Mouse (Mus musculus): ENCODE measurements around the gene Sult2b1. TPM values are rescaled to one million over a fixed set of nuclear protein-coding genes. Genes with fewer than 3 reads are reported as not detected.
A peak's percentile ranks its signal among the peaks of the same experiment; 100 is the strongest.

Gene Sult2b1
- polyA plus RNA-seq, 1 experiment = 0.87 TPM

DNA sequence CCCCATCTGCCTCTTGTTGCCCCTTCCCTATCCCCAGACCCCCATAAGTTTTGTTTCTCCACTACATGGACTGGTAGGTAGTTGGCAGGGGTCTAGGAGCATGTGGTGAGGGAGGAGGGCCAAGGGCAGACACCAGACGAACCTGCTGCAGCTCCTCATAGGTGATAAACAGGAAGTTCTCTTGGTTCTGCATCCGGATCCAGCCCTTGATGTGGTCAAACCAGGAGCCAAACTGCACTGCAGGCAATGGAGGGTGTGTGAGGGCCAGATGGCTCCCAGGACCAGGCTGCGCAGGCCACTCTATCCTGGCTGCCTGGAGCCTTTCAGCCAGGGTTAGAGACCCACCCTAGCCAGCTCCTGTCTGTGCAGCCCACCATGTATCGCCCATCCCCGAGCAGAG is 51.0 kb downstream of the Sult2b1 start:
- Histone ChIP-seq H3K4me3 (ENCODE audit: insufficient read depth, low read depth, low read length) (no peak overlapping the region), H3K27ac (replicated peaks; ENCODE audit: low read depth, low read length) (no peak overlapping the region)

DNA sequence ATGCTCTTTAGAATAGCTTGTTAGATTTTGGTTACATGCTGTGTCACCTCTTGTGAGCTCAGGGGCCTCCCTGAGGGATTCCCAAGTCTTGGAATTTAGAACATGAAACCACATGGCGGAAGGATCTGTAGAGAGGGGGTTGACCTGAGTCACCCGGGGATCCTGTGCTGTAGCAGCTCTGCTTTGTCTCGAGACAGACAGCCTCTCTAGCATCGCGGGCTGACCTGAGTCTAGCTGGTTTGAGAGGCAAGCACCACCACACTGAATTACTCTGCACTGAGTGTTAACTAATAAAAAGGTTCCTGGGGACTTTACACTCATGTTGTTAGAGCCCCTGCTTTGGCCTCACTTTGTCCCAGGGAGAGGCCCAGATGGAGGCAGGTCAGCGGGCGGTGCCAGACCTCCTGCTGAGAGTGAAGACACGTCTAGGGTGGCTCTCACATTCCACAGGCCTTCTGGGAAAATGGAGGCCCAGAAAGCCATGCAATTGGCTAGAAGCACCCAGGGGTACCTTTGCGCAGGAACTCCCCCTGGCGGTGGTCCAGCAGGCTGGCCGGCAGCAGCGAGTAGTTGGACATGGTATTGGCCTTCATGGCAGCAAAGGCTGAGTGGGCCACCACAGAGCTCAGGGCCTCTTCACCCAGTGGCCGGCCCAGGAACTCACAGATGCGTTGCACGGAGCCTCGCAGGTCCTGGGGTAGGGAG is 53.6 kb downstream of the Sult2b1 start:
- H3K4me1 ChIP-seq (ENCODE audit: control insufficient read depth, insufficient read depth, insufficient read length, low read length) = peaks cover 4% of the 10 kb centered on the region
- no peak overlapping the region for H3K27ac ChIP-seq (replicated peaks; ENCODE audit: low read depth, low read length)
- no peak overlapping the region for H3K4me3 ChIP-seq (ENCODE audit: insufficient read depth, low read depth, low read length)

More for the DNA sequence above, 51.0 kb downstream of the Sult2b1 start:
- H3K4me1 ChIP-seq (ENCODE audit: control insufficient read depth, insufficient read depth, insufficient read length, low read length) = peaks cover 4% of the 10 kb centered on the region

GRCm38 (mm10) chr7:45727625-45728024 is 56.8 kb downstream of the Sult2b1 start:
- H3K4me3 ChIP-seq (ENCODE audit: insufficient read depth, low read depth, low read length) = no peak overlapping the region
- no peak overlapping the region for H3K27ac ChIP-seq (replicated peaks; ENCODE audit: low read depth, low read length)
- peaks cover 4% of the 10 kb centered on the region for H3K4me1 ChIP-seq (ENCODE audit: control insufficient read depth, insufficient read depth, insufficient read length, low read length)

- Histone ChIP-seq H3K4me1 (ENCODE audit: control insufficient read depth, insufficient read depth, insufficient read length, low read length) (peaks cover 4% of the 10 kb centered on the region), H3K27ac (replicated peaks; ENCODE audit: low read depth, low read length) (no peak overlapping the region), H3K4me3 (ENCODE audit: insufficient read depth, low read depth, low read length) (no peak overlapping the region)
Observed at GRCm38 (mm10) chr7:45726419-45726818, 58.0 kb downstream of the Sult2b1 start.

DNA sequence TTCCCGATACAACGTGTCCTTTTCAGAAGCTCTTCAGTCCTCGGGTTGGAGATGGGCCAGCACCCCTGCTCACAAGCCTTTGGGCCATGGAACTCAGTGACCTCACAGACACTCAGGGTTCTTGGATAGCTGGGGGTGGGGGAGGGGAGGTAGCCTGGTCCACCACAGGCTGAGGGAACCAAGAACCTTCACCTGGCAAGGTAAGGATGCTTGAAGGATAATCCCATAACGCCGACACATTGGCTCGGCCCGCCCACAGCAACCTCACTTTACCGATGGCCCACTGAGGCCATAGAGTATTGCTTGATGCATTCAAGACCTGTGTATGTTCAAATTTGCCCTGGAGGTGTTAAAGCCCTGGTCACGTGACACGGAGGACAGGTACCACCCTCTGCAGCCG is 58.8 kb downstream of the Sult2b1 start, which contains the start of gene Spaca4:
Gene Spaca4 (minus strand): TSS at position 101 of the 400 bp plus-strand sequence.
- Histone ChIP-seq H3K4me3 (ENCODE audit: insufficient read depth, low read depth, low read length) (no peak within 1 kb of the TSS), H3K27ac (replicated peaks; ENCODE audit: low read depth, low read length) (no peak within 1 kb of the TSS), H3K4me1 (ENCODE audit: control insufficient read depth, insufficient read depth, insufficient read length, low read length) (no peaks in the 10 kb centered on the region)

- no peaks in the 10 kb centered on the region for H3K4me1 ChIP-seq (ENCODE audit: control insufficient read depth, insufficient read depth, insufficient read length, low read length)
- H3K4me3 ChIP-seq (ENCODE audit: insufficient read depth, low read depth, low read length) = no peak overlapping the region
- no peak overlapping the region for H3K27ac ChIP-seq (replicated peaks; ENCODE audit: low read depth, low read length)
Observed at GRCm38 (mm10) chr7:45725151-45725550, 59.3 kb downstream of the Sult2b1 start.

DNA sequence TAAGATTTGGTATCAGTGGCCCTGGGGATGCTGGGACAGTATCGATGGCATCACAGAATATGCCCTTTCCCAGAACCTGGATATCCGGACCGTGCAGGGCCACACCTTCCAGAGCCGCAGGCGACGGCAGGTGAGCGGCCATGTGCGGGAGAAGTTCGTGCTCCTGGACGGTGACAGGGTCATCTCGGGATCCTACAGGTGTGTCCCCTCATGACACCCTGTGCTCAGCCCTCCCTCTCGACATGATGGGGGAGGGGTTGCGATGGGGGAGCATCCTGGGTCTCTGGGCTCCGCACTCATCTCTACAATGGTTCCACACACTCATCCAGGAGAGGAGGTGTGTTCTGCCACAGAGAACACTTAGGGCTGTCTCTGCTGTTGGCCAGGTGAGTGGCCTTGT is 60.7 kb downstream of the Sult2b1 start:
- Histone ChIP-seq H3K27ac (replicated peaks; ENCODE audit: low read depth, low read length) (no peak overlapping the region), H3K4me3 (ENCODE audit: insufficient read depth, low read depth, low read length) (no peak overlapping the region), H3K4me1 (ENCODE audit: control insufficient read depth, insufficient read depth, insufficient read length, low read length) (peaks cover 2% of the 10 kb centered on the region; the same call in 1 of the 2 replicates)

DNA sequence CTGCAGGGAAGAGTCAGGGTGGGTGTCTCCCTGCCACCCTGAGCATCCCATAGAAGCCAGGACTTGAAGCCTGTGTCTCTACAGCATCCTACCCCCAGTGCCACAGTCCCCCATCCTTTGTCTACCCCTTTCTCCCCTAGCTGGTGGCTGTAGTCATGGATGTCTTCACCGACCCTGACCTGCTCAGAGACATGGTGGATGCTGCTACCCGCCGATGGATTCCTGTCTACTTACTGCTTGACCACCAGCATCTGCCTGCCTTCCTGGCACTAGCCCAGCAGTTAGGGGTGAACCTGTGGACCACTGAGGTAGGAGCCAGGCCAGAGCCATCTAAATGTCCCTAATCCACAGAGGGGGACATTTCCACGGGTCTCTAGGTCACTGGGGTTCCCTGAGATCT is 61.2 kb downstream of the Sult2b1 start:
- Histone ChIP-seq H3K4me1 (ENCODE audit: control insufficient read depth, insufficient read depth, insufficient read length, low read length) (peaks cover 3% of the 10 kb centered on the region; the same call in 1 of the 2 replicates), H3K4me3 (ENCODE audit: insufficient read depth, low read depth, low read length) (no peak overlapping the region), H3K27ac (replicated peaks; ENCODE audit: low read depth, low read length) (no peak overlapping the region)

GRCm38 (mm10) chr7:45722348-45722713 is 62.1 kb downstream of the Sult2b1 start:
- no peak overlapping the region for H3K4me3 ChIP-seq (ENCODE audit: insufficient read depth, low read depth, low read length)
- peaks cover 3% of the 10 kb centered on the region; the same call in 1 of the 2 replicates for H3K4me1 ChIP-seq (ENCODE audit: control insufficient read depth, insufficient read depth, insufficient read length, low read length)
- H3K27ac ChIP-seq (replicated peaks; ENCODE audit: low read depth, low read length) = no peak overlapping the region

- H3K4me3 ChIP-seq (ENCODE audit: insufficient read depth, low read depth, low read length) = no peak overlapping the region
- peaks cover 3% of the 10 kb centered on the region; the same call in 1 of the 2 replicates for H3K4me1 ChIP-seq (ENCODE audit: control insufficient read depth, insufficient read depth, insufficient read length, low read length)
- H3K27ac ChIP-seq (replicated peaks; ENCODE audit: low read depth, low read length) = no peak overlapping the region
Observed at GRCm38 (mm10) chr7:45721642-45722347, 62.7 kb downstream of the Sult2b1 start.

DNA sequence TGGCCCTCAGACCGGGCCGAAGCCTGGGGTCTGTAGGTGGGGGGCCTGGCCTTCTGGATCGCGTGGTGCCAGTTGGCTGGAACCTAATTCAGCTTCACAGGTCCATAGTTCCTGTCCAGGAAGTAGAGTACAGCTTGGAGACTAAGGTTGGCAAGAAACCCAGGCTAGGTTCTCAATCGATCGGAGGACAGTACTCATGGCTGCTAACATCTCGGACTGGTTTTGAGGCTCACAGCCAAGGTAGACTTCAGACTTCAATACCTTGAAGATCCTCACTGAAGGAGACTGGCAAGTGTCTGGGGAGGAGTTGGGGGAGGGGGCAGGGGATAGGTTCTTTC is 63.3 kb downstream of the Sult2b1 start:
- H3K4me3 ChIP-seq (ENCODE audit: insufficient read depth, low read depth, low read length) = no peak overlapping the region
- peaks cover 7% of the 10 kb centered on the region for H3K4me1 ChIP-seq (ENCODE audit: control insufficient read depth, insufficient read depth, insufficient read length, low read length)
- no peak overlapping the region for H3K27ac ChIP-seq (replicated peaks; ENCODE audit: low read depth, low read length)

DNA sequence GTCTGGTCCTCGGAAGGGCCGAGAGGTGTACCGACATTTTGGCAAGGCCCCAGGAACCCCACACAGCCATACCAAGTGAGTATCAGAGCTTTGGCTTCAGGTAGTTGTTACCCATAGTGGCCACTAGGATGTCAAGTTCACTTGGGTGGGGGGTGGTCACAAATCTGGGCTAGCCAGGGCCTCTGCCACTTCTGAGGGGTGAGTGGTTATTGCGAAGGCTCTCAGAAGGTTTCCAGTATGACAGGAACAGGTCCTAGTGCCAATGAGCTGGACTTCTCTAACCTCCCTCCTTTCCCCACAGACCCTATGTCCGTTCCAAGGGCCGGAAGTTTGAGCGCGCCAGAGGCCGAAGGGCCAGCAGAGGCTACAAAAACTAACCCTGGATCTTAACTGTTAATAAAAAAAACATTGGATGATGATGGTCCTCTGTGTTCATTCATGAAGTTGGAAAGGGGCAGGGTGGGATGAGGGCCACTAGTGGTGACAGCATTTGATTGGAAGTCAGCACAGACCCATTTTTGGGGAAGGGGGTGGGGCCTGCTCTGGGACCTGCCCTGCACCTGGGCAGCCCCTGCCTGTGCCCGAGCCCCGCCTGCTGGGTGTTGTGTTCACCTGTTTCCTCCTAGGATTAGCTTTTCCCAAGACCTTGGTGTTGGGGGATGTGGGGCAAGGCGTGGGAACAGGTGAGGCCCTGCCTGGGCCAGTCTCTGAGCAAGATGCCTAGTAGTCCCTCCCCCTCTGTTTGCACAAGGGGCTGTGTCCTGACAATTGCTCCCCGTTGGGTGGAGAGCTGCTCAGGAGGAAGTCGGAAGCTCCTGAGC is 63.8 kb downstream of the Sult2b1 start, which contains the start of gene Fam83e:
Gene Fam83e (plus strand): TSS at position 800 of the 821 bp plus-strand sequence.
- peaks cover 11% of the 10 kb centered on the region for H3K4me1 ChIP-seq (ENCODE audit: control insufficient read depth, insufficient read depth, insufficient read length, low read length)
- no peak within 1 kb of the TSS for H3K27ac ChIP-seq (replicated peaks; ENCODE audit: low read depth, low read length)
- H3K4me3 ChIP-seq (ENCODE audit: insufficient read depth, low read depth, low read length) = no peak within 1 kb of the TSS

DNA sequence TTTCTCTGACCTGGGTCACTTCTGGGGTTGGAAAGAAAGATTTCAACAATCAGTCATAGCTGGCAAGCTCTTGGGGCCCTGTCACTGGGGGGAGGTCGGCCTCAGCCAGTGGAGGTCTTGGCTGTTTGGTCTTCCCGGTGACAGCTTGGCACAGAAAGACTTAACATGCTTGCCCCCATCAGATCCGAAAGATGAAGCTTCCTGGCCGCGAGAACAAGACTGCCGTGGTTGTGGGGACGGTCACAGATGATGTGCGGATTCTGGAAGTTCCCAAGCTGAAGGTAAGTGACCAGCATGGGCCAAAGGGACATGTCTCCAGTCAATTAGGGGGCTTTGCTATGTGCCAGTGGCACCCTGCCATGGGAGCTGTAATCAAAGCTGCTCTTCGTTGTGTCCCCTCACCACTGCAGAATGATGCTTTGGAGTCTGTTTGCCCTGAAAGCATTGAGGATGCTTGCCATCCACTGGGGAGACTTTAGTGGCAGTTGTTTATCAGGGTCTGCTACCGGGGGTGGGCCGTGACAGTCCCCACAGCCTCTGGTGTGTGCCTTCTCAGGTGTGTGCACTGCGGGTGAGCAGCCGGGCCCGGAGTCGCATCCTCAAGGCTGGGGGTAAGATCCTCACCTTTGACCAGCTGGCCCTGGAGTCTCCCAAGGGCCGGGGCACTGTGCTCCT is 64.6 kb downstream of the Sult2b1 start:
- Histone ChIP-seq H3K4me3 (ENCODE audit: insufficient read depth, low read depth, low read length) (no peak overlapping the region), H3K4me1 (ENCODE audit: control insufficient read depth, insufficient read depth, insufficient read length, low read length) (peaks cover 14% of the 10 kb centered on the region), H3K27ac (replicated peaks; ENCODE audit: low read depth, low read length) (no peak overlapping the region)

DNA sequence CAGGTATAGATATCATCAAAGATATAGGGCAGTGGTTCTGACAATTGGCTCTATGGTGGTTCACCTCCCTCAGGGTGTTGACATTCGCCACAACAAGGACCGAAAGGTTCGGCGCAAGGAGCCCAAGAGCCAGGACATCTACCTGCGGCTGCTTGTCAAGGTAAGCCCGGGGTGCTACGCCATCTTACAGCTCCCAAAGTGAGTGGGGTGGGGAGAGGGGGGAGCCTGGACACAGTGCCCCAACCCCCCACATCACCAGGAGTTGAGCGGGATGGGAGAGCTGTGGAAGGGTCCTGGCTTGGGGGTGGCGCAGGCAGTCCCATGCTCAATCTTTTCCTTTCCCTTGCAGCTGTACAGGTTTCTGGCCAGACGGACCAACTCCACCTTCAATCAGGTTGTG is 65.3 kb downstream of the Sult2b1 start:
- Histone ChIP-seq H3K4me3 (ENCODE audit: insufficient read depth, low read depth, low read length) (peak overlapping the region; percentile 85; the same call in 1 of the 2 replicates), H3K4me1 (ENCODE audit: control insufficient read depth, insufficient read depth, insufficient read length, low read length) (peaks cover 14% of the 10 kb centered on the region), H3K27ac (replicated peaks; ENCODE audit: low read depth, low read length) (no peak overlapping the region)

- peak overlapping the region; percentile 85 for H3K4me3 ChIP-seq (ENCODE audit: insufficient read depth, low read depth, low read length)
- peak overlapping the region; percentile 69 for H3K27ac ChIP-seq (replicated peaks; ENCODE audit: low read depth, low read length)
- peaks cover 16% of the 10 kb centered on the region for H3K4me1 ChIP-seq (ENCODE audit: control insufficient read depth, insufficient read depth, insufficient read length, low read length)
Observed at GRCm38 (mm10) chr7:45718331-45718730, 66.1 kb downstream of the Sult2b1 start.

All from brown adipose tissue, adult 24 weeks (tissue).